ENCODE assay signal across 10 mouse cellular contexts in genomic region chr16:91860471-91861125, GRCm38 (mm10).
DNase-seq lines count a peak whose midpoint lies in the region; ATAC-seq and TF ChIP-seq lines count a peak whose summit lies in the region.
"Had no signal": no experiment of that assay in that cellular context is flagged by ENCODE, and none has a peak within 500 bp of the region (broad histone marks: within the 10 kb centered on the region; RNA-seq: fewer than 3 reads in every experiment).

No protein-coding gene starts in this region.

- H3K4me1 ChIP-seq in ES-E14 (ENCODE audit: control insufficient read depth in 2 of 2, insufficient read depth in 2 of 2, low read length in 2 of 2, poor library complexity in 1 of 2): peaks cover 4 to 20% of the 10 kb centered on the region in 2 experiments; a peak in 2 of 4 replicates
- H3K4me1 ChIP-seq in heart, postnatal 0 days (ENCODE audit: control insufficient read depth, insufficient read depth): peaks cover 29% of the 10 kb centered on the region

- no peak overlapping the region for H3K4me2 ChIP-seq in heart, postnatal 0 days (ENCODE audit: low read depth, low read length)

- peak; percentile 89 for DNase-seq in heart, adult 11 months
- DNase-seq in heart, postnatal 25 days (ENCODE audit: low spot score): no peak
- no peak for DNase-seq in ES-E14 (ENCODE audit: low read depth, low spot score)
- DNase-seq in heart, postnatal 0 days (ENCODE audit: low spot score): no peak
- peak; percentile 65 to 78 for DNase-seq in kidney, postnatal 25 days
- DNase-seq in right cerebral cortex, adult 18-20 months: no peak
- DNase-seq in cerebellum, adult 9-11 months: no peak
- no peak for DNase-seq in lung, postnatal 4 days
- DNase-seq: cerebellum, adult 9-10 months had no signal

- TF ChIP-seq CTCF in heart, postnatal 0 days (IDR thresholded peaks at IDR 0.05; ENCODE audit: low read depth): no peak

- H3K36me3 ChIP-seq in ES-E14 (ENCODE audit: control insufficient read depth, insufficient read depth, low read length, poor library complexity, severe bottlenecking): no peaks in the 10 kb centered on the region; the same call in 1 of the 2 replicates
- peaks cover 40% of the 10 kb centered on the region for H3K36me3 ChIP-seq in heart, postnatal 0 days (replicated peaks; ENCODE audit: control insufficient read depth, insufficient read depth, low read length)

- no peaks in the 10 kb centered on the region for H3K27me3 ChIP-seq in heart, postnatal 0 days (ENCODE audit: control insufficient read depth, insufficient read depth, low read length)

- H3K9me3 ChIP-seq in ES-E14 (ENCODE audit: control insufficient read depth, insufficient read depth, low read depth, low read length): no peaks in the 10 kb centered on the region
- H3K9me3 ChIP-seq in heart, postnatal 0 days (replicated peaks; ENCODE audit: control insufficient read depth, low read length): no peaks in the 10 kb centered on the region
- H3K9me3 ChIP-seq: midbrain, embryonic 10.5 days had no signal

- intact Hi-C loops in heart, postnatal 25 days (cut with DNase I): no loop called here

- TF ChIP-seq EP300 in heart, postnatal 0 days (IDR thresholded peaks at IDR 0.05; ENCODE audit: low read depth): no peak

- in situ Hi-C loops in ES-E14 (cut with MboI; ENCODE audit: low sequenced_read_pairs in 2 of 2, unreplicated experiment in 2 of 2): no loop called here

- WGBS in heart, postnatal 0 days: 22% methylated on average over 14 of the region's 14 CpGs

- ATAC-seq in heart, postnatal 0 days (ENCODE audit: insufficient read depth, low read depth): 0 out of 2 replicates have a peak, but pooled peaks have one; percentile 24

- peak overlapping the region; percentile 27; the same call in 1 of the 2 replicates for H3K9ac ChIP-seq in ES-E14 (ENCODE audit: insufficient read depth, low read depth, low read length, poor library complexity, severe bottlenecking)
- H3K9ac ChIP-seq in heart, postnatal 0 days (replicated peaks; ENCODE audit: low read depth, low read length): no peak overlapping the region

- H3K27ac ChIP-seq in ES-E14 (ENCODE audit: insufficient read depth, low read depth, low read length, poor library complexity, severe bottlenecking): no peak overlapping the region
- peak overlapping the region; percentile 52 for H3K27ac ChIP-seq in heart, postnatal 0 days (ENCODE audit: low read depth)
- H3K27ac ChIP-seq: midbrain, embryonic 10.5 days had no signal

- H3K4me3 ChIP-seq in ES-E14 (ENCODE audit: insufficient read depth in 1 of 2, low read depth in 1 of 2, low read length in 2 of 2, poor library complexity in 1 of 2, severe bottlenecking in 1 of 2): peak overlapping the region in 1 of 2 experiments; percentile 15; a peak in 1 of 4 replicates
- no peak overlapping the region for H3K4me3 ChIP-seq in heart, postnatal 0 days (ENCODE audit: low read depth, low read length)
- H3K4me3 ChIP-seq: midbrain, embryonic 10.5 days had no signal

TF ChIP-seq in ES-E14, 5 proteins besides CTCF, POLR2A, EP300 and RAD21:
- TF ChIP-seq ZC3H11A (IDR thresholded peaks at IDR 0.05; ENCODE audit: borderline replicate concordance, low read depth, low read length) (no peak), ZNF384 (IDR thresholded peaks at IDR 0.05; ENCODE audit: low read depth, low read length) (no peak), HCFC1 (IDR thresholded peaks at IDR 0.05; ENCODE audit: borderline replicate concordance, insufficient read depth, low read length) (no peak), MAFK (IDR thresholded peaks at IDR 0.05; ENCODE audit: insufficient read depth, low read depth, low read length) (no peak), CHD2 (IDR thresholded peaks at IDR 0.05; ENCODE audit: low read depth, low read length) (no peak)
TF ChIP-seq in ES-E14: peak in this region for 0.

Comparison
In these comparisons a context has a peak if more than half of its experiments do, and no peak if none do; other contexts are left out.
1. DNase-seq: peak in heart, adult 11 months (single experiment) and kidney, postnatal 25 days (2 of 2); none in heart, postnatal 25 days (single experiment), ES-E14 (single experiment), heart, postnatal 0 days (single experiment), right cerebral cortex, adult 18-20 months (single experiment), cerebellum, adult 9-11 months (single experiment) and lung, postnatal 4 days (0 of 2).